Mouse (Mus musculus) G1E-ER4 (cell line): Measurements from ENCODE around the gene Tiam1. TPM values are rescaled to one million over a fixed set of nuclear protein-coding genes. Genes with fewer than 3 reads are reported as not detected.

Source experiments
- GATA1 ChIP-seq: IDR thresholded peaks from one replicate; pipeline ENCODE4 v1.8.0; 2012; ENCODE audit warnings: low read length, inconsistent platforms
- polyA plus RNA-seq: library from polyadenylated mRNA; stranded (reverse); fragments of >175 nt; gene quantifications from 2 replicates; pipeline ENCODE4 v1.2.3, GENCODE M21; 2012

The Tiam1 gene
- polyA plus RNA-seq, 1 experiment = 0.04 TPM

DNA sequence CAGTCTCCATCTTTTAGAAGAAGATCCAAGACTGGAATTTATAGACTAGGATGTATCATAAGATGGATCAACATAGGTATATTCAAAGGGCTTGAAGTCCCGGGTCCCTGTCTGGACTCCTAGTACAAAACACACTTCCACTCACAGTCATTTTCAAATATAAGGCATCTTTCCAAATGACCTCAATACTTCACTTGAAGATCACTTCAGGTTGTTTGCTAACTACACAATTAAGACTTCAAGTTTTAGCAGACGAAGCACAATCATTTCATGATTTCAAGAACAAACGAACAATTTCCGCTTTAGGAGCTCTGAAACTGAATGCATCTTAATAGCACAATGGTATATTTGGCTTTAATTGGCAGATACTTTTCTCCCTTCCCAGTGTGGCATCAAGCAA lies 228.6 kb downstream of the Tiam1 start:
- no peak for TF ChIP-seq GATA1

DNA sequence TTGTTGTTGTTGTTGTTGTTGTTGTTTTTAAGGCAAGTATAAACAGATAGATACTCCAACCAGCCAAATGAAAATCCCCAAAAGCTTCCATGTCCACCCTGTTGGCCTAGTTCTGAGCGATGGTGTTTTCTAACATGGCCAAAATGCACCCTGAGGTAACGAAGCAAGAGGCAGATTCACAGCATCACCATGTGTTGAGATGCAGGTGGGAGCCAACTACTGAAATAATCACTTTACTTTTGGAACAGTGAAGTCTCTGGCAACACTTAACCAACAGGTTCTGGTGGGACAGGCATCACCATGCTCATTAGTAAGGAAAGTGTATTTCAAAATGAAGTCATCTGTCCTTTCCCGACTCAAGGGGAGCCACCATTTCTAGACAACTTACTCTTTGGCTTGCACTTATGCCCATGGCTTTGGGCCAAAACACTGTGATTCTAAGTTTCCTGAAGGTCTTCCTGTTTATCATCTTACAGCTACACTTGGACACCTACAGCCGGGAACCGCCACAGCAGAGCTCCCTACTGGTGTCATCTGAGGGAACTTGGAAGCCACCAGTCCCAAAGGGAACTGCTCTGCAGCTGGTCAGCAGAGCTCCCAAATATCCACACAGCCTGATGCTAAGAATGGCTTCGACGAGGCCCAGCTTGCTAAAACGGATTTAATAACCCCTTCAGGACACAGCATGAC lies 230.7 kb downstream of the Tiam1 start:
- no peak for TF ChIP-seq GATA1

DNA sequence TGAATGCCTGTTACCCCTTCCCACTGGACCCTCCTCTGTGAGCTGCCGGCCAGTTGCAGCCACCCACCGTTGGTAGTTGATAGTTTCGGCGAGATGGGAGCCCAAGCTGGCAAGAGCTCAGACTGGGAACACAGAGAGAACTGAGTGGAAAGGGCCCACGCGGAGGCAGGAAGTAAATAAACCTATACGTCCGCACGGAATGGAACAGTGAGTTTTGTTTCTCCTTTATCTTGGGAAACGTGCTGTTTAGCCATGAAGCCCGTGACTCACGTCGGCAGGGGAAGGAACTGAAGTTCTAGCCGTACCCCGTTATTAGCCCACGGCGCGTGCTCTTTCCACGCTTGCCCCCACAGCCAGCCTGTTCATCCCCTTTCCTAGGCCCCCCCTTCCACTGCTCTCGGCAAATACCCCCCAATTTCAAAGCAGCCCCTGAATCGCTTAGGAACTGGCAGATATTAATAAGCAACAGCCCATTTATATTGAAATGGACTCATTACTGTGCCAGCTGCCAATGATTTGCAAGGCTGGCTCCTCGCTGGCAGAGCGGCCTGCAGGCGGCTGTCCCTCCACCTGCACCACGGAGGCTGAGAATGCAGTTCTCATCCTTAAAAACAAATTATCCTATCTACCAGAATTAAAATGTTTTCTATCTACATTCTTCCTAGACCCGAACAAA lies 234.0 kb downstream of the Tiam1 start:
- TF ChIP-seq GATA1 = no peak

DNA sequence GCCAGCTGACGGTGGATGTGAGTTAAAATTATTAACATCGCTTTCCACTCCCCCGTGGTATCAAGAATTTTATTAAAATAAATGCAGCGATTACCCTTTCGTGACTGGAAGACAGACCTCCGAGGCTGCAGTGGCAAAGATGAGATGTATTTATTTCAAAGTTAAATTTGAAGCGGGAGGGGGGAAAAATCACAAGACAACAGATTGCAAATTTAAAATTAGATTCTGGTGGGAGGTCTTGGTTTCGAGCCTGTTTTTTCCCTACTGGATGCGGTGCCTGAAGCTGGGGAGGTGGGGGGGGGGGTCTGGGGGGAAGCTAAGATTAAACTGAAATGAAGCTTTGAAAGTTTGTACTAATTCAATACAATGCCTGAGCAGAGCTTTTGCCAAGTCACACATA lies 235.9 kb downstream of the Tiam1 start:
- TF ChIP-seq GATA1 = no peak

DNA sequence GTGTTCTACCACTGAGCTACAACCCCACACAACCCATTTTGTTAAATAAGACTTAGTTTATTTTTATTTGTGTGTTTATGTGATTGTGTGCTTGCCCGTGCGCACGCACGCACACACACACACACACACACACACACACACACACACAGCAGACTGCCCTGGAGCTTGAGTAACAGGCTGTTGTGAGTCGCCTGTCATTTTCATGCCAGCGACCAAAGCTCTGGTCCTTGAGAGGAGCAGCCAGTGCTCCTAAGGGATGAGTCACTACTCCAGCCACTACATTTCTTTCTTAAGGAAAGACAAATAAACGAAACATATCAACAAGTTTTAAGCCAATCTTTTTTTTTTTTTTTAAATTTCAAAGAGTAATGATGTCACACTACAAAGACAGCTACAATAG lies 236.7 kb downstream of the Tiam1 start:
- no peak for TF ChIP-seq GATA1

DNA sequence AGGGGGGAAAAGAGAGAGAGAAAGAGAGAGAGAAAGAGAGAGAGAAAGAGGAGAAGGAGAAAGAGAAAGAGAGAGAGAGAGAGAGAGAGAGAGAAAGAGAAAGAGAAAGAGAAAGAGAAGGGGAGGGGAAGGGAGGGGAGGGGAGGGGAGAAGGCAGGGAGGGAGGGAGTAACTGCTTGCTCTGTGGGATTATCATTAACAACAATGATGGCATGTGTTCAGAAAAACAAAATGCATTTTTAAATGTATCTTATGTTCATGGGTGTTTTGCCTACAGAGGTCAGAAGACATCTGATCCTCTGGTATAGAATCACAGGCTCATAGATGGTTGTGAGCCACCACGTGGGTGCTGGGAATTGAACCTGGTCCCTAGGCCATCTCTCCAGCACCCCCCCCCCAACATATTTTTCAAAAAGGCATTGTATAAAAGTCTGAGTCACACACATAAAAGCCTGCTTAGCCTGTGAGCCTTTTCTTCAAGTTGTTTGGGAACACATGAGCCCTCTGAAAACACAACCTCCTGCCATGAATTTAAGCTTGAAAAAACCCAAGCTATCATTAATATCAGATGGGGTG lies 237.8 kb downstream of the Tiam1 start:
- no peak for TF ChIP-seq GATA1

DNA sequence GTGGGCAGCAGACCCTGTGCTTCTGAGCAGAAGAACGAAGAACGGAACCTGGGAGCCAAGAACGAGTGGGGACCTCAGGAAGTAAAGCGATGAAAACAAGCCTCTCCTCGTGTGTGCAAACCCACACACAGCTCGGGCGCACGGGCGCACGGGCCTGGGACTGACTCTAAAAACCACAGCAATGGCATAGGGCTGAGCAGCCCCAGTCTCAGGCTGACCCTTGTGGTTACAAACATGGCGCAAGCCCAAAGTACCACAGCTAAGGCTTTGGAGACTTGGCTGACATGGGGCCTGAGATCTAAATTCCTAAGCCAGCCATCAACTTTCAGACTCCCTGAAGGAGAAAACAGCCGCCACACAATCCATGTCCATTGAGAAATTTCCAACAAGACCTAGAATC lies 239.4 kb downstream of the Tiam1 start:
- TF ChIP-seq GATA1 = no peak

DNA sequence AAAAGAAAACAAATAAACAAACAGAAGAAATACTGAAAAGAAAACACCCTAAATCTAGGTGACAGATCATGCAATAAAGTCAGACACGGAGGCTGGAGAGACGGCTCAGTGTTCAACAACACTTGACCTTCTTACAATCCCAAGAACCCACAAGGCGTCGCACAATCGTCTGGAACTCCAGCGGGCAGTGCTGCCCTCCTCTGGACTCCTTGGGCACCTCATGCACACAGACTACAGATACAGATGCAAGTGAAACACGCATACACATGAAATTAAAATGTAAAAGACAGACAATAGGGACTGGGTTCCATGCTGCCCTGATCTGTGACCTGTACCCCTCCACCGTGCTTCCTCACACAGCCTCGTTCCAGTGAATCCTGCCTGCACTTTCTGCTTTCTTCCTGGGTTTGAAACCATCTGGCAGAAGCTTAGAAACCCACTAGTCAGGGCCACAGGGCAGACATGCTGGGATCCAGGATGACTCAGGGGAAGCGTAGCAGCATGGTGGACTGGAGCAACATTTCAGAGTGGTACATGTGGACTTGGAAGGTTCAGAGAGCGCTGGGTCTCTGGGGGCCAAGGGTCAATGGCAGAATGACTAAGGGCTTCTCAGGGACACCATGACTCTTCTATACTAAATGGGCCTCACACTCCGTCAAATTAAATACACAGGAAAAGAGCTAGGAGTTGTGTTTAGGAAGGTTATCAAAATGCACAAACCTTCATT lies 240.8 kb downstream of the Tiam1 start:
- no peak for TF ChIP-seq GATA1

DNA sequence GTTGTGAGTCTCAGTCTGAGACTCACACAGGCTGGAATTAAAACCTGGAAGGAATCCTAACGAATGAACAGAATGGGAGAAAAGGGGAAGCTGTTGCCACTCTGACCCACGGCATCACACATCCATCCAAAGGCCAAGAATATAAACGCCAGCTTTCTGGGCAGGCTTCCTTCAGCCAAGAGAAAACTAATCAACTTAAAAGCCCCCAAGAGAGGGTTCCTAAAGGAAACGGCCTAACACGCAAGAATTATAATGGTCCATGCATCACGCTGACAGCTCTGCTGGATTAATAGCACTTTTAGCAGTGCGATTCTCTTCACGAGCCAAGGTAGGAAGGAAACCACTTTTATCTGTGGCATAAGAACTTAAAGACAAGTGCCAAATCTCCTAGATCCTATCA lies 242.9 kb downstream of the Tiam1 start:
- TF ChIP-seq GATA1 = no peak

DNA sequence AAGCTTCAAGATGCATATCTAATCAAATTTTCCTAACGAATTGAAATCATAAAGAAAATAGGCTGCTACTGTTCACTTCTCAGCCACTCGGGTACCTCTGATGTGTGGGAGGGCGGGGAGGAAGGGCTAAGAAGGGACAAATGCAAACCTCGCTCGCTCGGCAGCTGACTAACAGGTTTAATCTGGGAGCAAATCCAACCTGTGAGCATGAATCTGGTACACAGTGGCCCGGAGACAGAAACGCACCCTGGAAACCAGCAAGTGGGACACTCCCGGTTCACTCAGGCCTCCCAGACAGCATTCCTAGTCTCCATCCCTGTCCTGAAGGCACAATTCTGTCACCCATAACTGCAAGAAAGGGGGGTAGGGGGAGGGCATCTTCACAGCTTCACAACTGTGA lies 244.4 kb downstream of the Tiam1 start:
- TF ChIP-seq GATA1 = no peak

DNA sequence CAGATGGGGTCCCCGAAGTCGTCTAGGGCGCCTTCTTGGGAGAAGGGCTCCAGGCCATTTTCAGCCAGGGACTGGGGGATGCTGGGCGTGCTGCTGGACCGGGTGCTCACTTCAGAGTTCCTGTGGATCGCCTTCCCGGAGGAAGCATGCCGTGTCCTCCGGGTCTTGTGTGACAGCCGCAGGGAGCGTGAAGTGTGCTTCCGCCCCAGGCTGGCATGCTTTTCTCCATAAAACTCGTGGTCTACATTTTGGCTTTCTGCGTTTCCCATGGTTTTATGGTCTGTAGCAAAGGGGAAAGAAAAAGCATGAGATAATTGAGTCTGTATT lies 245.3 kb downstream of the Tiam1 start:
- TF ChIP-seq GATA1 = no peak

DNA sequence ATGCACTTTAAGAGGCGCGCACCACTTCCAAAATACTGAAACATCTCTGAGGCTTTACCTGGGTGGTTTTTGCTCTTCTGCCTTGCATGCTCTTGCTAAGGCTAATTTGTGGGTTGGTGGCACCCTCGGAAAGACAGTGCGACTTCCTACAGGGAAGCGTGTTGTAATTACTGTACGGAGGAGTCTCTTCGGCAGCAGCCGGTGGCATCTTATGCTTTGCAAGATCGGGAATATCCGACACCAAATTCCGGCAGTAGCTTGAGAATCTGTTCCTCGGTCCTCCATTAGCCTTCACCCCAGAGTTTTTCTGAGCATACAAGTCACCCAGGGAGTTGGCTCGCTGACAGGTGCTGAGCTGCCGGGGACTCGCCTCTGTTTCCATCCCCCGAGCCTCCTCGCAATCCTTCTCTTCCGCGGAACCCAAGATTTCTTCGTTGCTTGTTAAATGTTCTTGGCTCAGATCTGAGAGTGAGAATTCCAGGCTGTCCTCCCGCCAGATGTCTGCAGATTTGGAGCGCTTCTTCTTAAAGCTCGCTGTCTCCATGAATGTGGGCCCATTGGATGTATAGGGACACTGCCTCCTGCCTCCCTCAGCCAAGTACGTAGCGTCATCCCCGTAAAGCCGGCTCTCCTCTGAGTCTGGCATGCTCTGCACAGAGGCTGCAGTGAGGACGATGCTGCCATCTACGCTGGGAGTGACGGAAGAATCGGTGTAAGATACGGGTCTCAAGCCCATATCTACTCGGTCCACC lies 245.8 kb downstream of the Tiam1 start:
- TF ChIP-seq GATA1 = no peak

DNA sequence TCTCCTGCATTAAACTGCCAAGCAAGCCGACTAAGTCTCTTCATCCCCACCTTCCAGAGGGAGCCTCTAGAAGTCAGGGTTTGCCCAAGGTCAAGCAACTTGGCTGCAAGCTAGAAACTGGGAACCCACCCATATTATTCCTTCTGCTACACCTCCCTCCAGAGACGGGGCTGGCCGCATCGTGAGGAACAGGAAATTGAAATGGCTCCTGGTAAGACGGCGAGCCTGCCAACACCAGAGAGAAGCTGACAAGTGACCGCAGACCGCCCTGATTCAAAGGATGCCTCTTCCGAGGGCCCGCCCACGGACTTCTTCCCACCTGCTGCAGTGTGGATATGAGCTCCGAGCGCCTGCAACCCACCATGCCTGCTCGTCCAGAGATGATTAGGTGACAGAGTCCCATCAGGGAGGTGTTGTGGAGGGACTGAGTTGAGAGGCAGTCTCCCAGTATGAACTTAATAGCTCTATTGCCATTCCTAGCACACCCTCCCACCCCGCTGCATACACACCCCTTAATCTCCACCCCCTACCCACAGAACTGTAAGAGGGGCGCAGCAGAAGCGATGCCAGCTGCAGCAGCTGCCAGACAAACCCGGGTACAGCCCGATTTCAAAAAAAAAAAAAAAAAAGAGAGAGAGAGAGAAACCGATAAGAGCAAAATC lies 246.6 kb downstream of the Tiam1 start:
- no peak for TF ChIP-seq GATA1

DNA sequence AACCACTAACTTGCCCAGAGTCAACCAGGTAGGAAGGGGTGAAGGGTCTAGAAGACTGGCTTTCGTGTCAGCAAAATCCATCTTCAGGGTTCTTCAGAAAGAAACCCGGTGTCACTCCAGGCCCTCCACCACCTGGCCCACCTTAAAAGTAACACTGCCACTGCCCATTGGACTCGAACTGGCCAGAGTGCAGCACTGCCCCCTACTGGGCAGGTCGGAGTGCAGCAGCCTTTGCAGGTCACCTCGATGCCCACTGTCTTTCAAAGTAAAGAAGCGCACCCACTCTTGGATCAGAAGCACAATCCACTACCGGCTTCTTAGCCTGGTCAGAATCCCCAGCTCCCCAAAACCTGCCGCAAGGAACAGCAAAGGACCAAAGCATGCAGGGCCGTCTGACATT lies 247.2 kb downstream of the Tiam1 start:
- TF ChIP-seq GATA1 = no peak

DNA sequence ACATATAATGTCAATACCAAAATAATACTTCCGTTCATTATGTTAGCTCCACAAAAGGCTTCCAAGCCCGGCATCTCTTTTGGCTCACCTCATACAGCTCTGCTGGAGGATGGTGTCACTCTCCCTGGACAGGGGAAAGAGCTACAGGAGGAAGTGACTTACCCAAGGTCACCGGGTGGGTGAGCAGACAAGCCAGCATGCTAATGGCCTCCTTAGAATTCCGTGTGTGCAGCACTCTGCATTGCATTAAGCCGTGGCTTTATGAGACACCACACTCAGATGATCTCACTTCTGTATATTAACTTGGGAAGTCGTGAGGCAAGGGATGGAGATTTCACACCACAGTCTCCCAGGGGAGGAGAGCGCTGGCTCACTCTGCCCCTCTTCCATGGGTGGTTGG lies 248.3 kb downstream of the Tiam1 start:
- TF ChIP-seq GATA1 = no peak
